Mouse (Mus musculus) mouse embryonic stem cell (cell line): ENCODE measurements around the gene Ralgapa2.

Source experiments
- in situ Hi-C, 2 experiments: fragments of 300-500 bp; cut with MboI; formaldehyde crosslinking; loops; 1 replicate in 1 of 2; 3 replicates in 1 of 2; pipeline ENCODE4 v1.14.3; 2019 to 2020; ENCODE audit warnings: low sequenced_read_pairs in 2 of 2, low pct_unique_long_range_greater_than_20kb in 1 of 2, mixed read lengths in 1 of 2; ENCODE audit not compliant: unreplicated experiment in 1 of 2

Ralgapa2 gene

GRCm38 (mm10) chr2:146290366-146290765 lies 221.8 kb downstream of the Ralgapa2 start:
- in situ Hi-C loops = no loop called here

- in situ Hi-C loops = no loop called here
Observed at GRCm38 (mm10) chr2:146289394-146289793, 222.8 kb downstream of the Ralgapa2 start.

- in situ Hi-C loops = no loop called here
Observed at GRCm38 (mm10) chr2:146288326-146288725, 223.8 kb downstream of the Ralgapa2 start.

- in situ Hi-C loops = no loop called here
Observed at GRCm38 (mm10) chr2:146287531-146287930, 224.6 kb downstream of the Ralgapa2 start.

GRCm38 (mm10) chr2:146281346-146281745 lies 230.8 kb downstream of the Ralgapa2 start:
- in situ Hi-C loops = no loop called here

- in situ Hi-C loops = no loop called here
Observed at GRCm38 (mm10) chr2:146280921-146281274, 231.2 kb downstream of the Ralgapa2 start.

GRCm38 (mm10) chr2:146280221-146280920 lies 231.8 kb downstream of the Ralgapa2 start:
- in situ Hi-C loops = no loop called here

GRCm38 (mm10) chr2:146279430-146280220 lies 232.5 kb downstream of the Ralgapa2 start:
- in situ Hi-C loops = no loop called here

GRCm38 (mm10) chr2:146278381-146278780 lies 233.8 kb downstream of the Ralgapa2 start:
- in situ Hi-C loops = no loop called here

GRCm38 (mm10) chr2:146266539-146266938 lies 245.6 kb downstream of the Ralgapa2 start:
- in situ Hi-C loops = no loop called here

GRCm38 (mm10) chr2:146265045-146265444 lies 247.1 kb downstream of the Ralgapa2 start:
- in situ Hi-C loops = no loop called here

GRCm38 (mm10) chr2:146262966-146263365 lies 249.2 kb downstream of the Ralgapa2 start:
- in situ Hi-C loops = no loop called here

- in situ Hi-C loops = no loop called here
Observed at GRCm38 (mm10) chr2:146262215-146262614, 249.9 kb downstream of the Ralgapa2 start.

GRCm38 (mm10) chr2:146261146-146261545 lies 251.0 kb downstream of the Ralgapa2 start:
- in situ Hi-C loops = no loop called here

- in situ Hi-C loops = no loop called here
Observed at GRCm38 (mm10) chr2:146259787-146260560, 252.2 kb downstream of the Ralgapa2 start.

- in situ Hi-C loops = no loop called here
Observed at GRCm38 (mm10) chr2:146258736-146259469, 253.2 kb downstream of the Ralgapa2 start.

GRCm38 (mm10) chr2:146257609-146258008 lies 254.5 kb downstream of the Ralgapa2 start:
- in situ Hi-C loops = no loop called here

GRCm38 (mm10) chr2:146257037-146257436 lies 255.1 kb downstream of the Ralgapa2 start:
- in situ Hi-C loops = no loop called here
